Mouse (Mus musculus): Measurements from ENCODE around the gene Mamdc2.

DNA sequence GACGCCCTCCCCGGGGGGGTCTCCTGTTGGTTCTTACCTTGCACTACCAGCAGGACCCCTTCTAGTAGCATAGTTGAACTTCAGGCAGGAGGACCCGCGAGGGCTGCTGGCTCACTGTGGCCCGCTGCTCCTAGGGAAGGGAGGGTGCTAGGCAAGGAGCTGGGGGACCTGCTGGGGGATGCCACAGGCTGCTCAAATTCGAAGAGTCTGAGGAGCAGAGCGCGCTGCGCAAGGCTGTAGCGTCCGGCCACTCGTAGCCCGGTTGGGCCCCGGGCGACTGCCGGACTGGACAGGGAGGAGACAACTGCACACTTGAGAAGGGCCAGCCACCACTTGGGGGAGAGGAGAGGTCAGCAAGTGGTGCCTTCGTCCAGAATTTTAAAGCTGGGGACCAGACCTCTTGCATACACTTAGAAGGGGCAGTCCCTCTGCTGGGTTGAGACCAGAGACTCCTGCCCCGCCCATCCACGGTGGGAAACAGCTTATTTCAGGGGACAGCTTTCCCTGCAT is at the start of gene Mamdc2:
- TF ChIP-seq CTCF (IDR thresholded peaks at IDR 0.05; ENCODE audit: insufficient read depth, low read depth, low read length), result 0 out of 2 replicates have a peak, but pooled peaks have one; percentile 6
- no peak for TF ChIP-seq POLR2A (IDR thresholded peaks at IDR 0.05; ENCODE audit: insufficient read depth, low read depth, low read length)

Measured in olfactory bulb, adult 2 months (tissue).